9 mouse cellular contexts compared by ENCODE assay signal in the genomic region with DNA sequence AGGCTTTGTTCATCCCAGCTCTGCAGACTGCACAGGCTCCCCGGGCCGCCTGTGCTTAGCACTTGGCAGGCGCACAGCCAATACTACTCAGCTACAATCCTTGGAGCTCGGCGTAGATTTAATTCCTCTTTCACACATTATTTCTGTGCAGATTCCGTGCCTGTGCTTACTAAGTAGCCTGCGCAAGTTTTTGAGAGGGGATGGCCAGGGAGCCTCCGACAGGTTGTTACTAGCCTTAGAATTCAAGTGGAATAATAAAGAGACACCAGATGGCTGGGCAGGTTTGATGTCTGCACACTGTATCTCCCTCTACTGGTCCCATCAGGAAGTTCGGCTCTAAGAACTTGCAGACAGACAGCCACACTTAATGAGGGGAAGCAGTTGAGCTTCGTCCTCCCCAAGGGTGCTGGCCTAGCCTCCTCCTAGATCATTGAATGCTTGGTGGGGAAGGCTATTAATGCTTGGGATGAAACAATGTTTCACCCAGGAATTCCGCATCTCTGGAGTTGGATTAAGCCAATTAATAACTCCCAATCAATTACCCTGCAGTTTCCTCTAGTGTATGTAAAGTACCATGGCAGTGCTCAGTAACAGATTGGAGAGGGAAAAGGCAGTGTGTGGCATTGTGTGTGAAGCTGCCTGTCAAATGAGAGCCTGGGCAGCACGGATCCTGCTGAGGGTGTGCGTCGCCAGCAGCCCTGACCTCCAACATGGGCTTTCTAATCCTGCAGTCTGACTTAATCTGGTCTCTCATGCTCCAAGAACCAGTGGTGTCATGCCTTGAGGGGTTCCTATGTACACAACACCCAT.
DNase-seq lines count a peak whose midpoint lies in the region; ATAC-seq and TF ChIP-seq lines count a peak whose summit lies in the region.
"Had no signal": no experiment of that assay in that cellular context is flagged by ENCODE, and none has a peak within 500 bp of the region (broad histone marks: within the 10 kb centered on the region; RNA-seq: fewer than 3 reads in every experiment).

No protein-coding gene starts in this region.

- H3K9ac ChIP-seq in forebrain, embryonic 15.5 days (replicated peaks), result no peak overlapping the region
- H3K9ac ChIP-seq in stomach, postnatal 0 days (ENCODE audit: low read length), result no peak overlapping the region
- H3K9ac ChIP-seq: liver, embryonic 13.5 days had no signal

- DNase-seq in gastrocnemius, postnatal 10 days, result peak; percentile 38
- no peak for DNase-seq in gastrocnemius, adult 18-20 months (ENCODE audit: low spot score)
- peak; percentile 49 for DNase-seq in CD4-positive helper T cell, adult 2 months (ENCODE audit: low read depth, low spot score)
- DNase-seq in layer of hippocampus, adult 2 months (ENCODE audit: low spot score in 2 of 2), result peak; percentile 74 to 81
- peak; percentile 25 for DNase-seq in stomach, postnatal 0 days (ENCODE audit: low spot score)
- DNase-seq: liver, embryonic 13.5 days had no signal

- H3K4me1 ChIP-seq in forebrain, embryonic 15.5 days, result peaks cover 23% of the 10 kb centered on the region
- H3K4me1 ChIP-seq in stomach, postnatal 0 days (replicated peaks; ENCODE audit: control insufficient read depth, insufficient read depth), result no peaks in the 10 kb centered on the region
- H3K4me1 ChIP-seq: liver, embryonic 13.5 days had no signal

- 24% methylated on average over 14 of the region's 14 CpGs for WGBS in forebrain, embryonic 15.5 days
- WGBS in stomach, postnatal 0 days, result 46% methylated on average over 14 of the region's 14 CpGs

- H3K27ac ChIP-seq in forebrain, embryonic 15.5 days (replicated peaks), result peak overlapping the region; percentile 79
- H3K27ac ChIP-seq in layer of hippocampus, adult 2 months, result peak overlapping the region; percentile 84
- no peak overlapping the region for H3K27ac ChIP-seq in stomach, postnatal 0 days (replicated peaks)
- H3K27ac ChIP-seq: liver, embryonic 13.5 days had no signal

- no peaks in the 10 kb centered on the region for H3K36me3 ChIP-seq in forebrain, embryonic 15.5 days
- H3K36me3 ChIP-seq in stomach, postnatal 0 days (ENCODE audit: control insufficient read depth, insufficient read depth, low read length), result no peaks in the 10 kb centered on the region
- H3K36me3 ChIP-seq: liver, embryonic 13.5 days had no signal

- H3K4me2 ChIP-seq in forebrain, embryonic 15.5 days (replicated peaks), result peak overlapping the region; percentile 22; the same call in 1 of the 2 replicates
- H3K4me2 ChIP-seq in stomach, postnatal 0 days (replicated peaks; ENCODE audit: low read depth), result peak overlapping the region; percentile 23; the same call in 1 of the 2 replicates
- H3K4me2 ChIP-seq: liver, embryonic 13.5 days had no signal

- peak; percentile 89 for TF ChIP-seq CTCF in layer of hippocampus, adult 2 months (conservative IDR thresholded peaks at IDR 0.05)
- peak; percentile 78 for TF ChIP-seq CTCF in stomach, postnatal 0 days (IDR thresholded peaks at IDR 0.05; ENCODE audit: low read depth)

- H3K4me3 ChIP-seq in forebrain, embryonic 15.5 days, result no peak overlapping the region
- peak overlapping the region; percentile 29 for H3K4me3 ChIP-seq in layer of hippocampus, adult 2 months
- H3K4me3 ChIP-seq in stomach, postnatal 0 days (ENCODE audit: low read depth, low read length), result no peak overlapping the region
- H3K4me3 ChIP-seq: liver, embryonic 13.5 days had no signal

- peak; percentile 71 for ATAC-seq in cerebellum, adult (ENCODE audit: insufficient number of reproducible peaks, low FRiP score, low TSS enrichment)
- ATAC-seq in forebrain, embryonic 15.5 days (replicated peaks), result peak; percentile 82
- ATAC-seq in megakaryocyte progenitor cell, adult 5-6 weeks (replicated peaks; ENCODE audit: poor library complexity), result peak; percentile 63
- no peak for ATAC-seq in stomach, postnatal 0 days (ENCODE audit: low FRiP score, low TSS enrichment)

- no peaks in the 10 kb centered on the region for H3K27me3 ChIP-seq in forebrain, embryonic 15.5 days
- H3K27me3 ChIP-seq in stomach, postnatal 0 days (ENCODE audit: control insufficient read depth, insufficient read depth, low read length), result no peaks in the 10 kb centered on the region
- H3K27me3 ChIP-seq: liver, embryonic 13.5 days had no signal

- no peaks in the 10 kb centered on the region for H3K9me3 ChIP-seq in forebrain, embryonic 15.5 days
- no peaks in the 10 kb centered on the region for H3K9me3 ChIP-seq in stomach, postnatal 0 days (ENCODE audit: control insufficient read depth, low read length)
- H3K9me3 ChIP-seq: liver, embryonic 13.5 days had no signal

- TF ChIP-seq EP300 in stomach, postnatal 0 days (optimal IDR thresholded peaks at IDR 0.05), result no peak
